Mouse (Mus musculus): Measurements from ENCODE around the gene Olfr2.
"Not testable (repeated sequence)": the region's sequence is repeated elsewhere in the genome, so short reads cannot be mapped to it uniquely, and the experiment has no call there.

The Olfr2 gene

DNA sequence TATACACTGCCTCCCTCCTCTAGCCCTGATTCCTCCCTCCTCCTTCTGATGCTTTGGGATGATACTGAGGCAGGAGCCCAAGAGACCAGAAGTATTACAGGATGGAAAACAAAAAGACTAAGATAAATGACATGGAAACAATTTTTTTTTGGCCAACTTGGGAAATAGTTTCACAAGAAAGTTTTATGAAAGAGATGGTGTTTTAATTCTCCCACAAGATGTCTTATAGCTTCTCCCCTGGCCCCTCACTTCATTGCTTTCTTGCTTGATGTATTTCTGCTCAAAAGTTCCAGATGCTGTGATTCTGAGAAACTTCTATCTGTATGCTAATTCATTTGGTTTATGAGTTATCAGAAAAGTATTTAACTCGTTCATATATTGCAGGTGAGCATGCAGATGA, at the start of gene Olfr2:
Gene Olfr2 (minus strand): TSS at position 101 of the 400 bp plus-strand sequence.
- DNase-seq, result no peak

DNA sequence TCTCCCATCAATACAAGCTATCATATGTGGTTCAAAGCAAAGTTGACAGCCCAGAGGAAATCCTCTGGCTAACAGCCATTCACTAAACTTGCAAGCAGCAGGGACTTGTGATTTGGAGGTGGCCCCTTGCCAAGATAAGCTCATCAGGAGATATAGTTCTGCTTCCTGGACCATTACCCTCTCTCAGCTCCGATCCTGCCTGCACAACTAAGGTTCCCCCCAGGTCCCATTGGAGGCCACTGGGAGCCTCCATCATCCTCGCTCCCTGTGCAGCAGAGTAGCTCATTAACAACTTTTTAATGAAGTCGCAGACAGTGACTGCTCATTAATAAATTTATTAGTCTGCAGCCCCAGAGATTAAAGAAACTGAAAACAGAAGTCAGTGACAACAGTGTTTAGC, 41.7 kb upstream of the Olfr2 start:
- no peak for DNase-seq

DNA sequence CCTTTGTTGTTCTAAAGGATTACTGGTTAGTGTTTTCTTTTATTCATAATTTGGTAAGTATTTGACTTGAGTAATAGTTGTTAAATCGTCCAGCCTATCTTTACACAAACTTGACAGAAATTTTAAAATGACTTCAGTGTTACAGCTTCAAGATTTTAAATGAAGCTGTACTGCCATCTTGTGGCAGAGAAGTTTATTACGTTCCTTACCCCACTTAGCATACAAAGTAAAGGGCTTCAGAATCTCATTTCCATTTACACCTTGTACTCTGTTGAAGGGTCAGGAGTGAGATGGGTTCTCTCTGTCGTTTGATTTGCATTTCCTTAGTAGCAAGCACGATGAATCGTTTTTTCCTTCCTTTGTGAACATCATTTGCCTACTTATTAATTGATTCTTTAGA, 40.0 kb upstream of the Olfr2 start:
- DNase-seq, result peak; percentile 4

DNA sequence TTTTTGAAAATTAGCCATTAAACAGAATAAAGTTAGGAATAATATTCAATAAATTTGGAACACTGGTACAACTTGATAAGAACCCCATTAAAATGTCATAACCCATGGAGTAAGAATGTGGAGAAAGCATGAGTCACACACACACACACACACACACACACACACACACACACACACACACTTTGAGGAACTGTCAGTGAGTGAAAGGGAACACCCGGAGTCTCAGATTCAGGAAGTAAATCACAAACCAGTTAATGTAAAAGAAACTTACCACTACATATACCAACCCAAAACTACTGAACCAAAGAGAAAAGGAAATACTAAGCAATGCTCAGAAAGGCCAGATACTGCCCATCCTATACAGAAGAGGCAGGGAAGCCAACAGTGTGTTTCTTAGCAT, 38.5 kb upstream of the Olfr2 start:
- no peak for DNase-seq

DNA sequence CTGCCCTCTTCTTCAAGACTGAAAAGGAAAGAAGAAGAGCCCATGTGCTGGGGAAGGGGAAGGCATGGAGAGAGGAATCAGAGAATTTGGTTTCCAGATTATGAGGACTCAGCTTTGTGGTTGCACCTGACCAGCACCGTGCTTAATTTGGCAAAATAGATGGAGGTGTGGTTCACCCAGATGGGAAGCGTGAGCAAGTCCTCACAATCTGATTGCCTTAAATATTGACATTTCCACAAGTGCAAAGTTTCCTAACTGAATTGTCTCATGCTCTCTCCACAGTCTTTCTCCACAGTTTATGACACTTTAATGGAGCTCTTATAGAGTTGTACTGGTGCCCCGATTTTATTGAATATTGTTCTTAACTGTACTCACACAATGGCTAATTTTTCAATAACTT, 37.3 kb upstream of the Olfr2 start:
- no peak for DNase-seq

DNA sequence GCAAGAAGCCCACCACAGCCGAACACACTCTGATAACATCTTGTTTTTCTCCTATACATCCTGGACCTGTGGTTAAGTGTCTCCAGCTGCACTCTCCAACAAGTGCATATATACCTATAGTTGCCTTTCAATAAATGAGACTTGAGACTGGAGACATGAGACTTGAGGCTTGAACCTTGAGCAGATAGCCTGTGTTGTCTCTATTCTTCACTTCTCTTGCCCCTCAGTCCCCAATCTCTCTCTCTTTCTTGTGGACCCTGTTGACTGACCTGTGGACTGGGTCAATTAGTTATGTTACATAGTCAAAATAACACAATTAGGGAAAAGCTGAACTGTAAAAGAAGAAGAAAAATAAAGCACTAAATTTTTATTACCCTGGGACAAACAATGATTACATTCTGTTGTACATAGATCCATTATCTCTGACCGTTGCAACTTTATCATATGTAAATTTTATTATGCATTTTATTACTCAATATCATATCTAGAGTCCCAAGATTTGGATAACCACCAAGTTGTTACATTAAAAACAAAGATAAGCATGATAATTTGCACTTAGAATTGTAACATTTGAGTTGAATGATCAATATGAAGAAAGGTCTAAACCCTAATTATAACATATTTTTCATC, 34.2 kb upstream of the Olfr2 start:
- DNase-seq, result no peak

DNA sequence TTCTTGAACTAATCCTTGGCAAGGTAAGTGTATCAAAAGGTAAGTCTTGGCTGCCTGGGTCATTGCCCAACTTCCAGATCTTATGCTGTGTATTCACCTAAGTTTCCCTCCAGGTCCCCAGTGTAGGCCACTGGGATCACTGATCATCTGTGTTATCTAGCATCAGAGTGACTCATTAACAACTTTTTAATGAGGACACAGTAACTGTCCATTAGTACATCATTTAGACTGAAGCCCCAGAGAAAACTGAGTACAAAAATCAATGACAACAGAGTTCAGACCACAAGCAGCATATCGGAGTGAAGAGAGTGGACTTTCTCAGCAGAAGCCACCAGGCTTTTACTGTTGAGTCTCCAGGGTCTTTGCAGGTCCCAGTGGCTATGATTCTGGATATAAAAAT, 25.0 kb upstream of the Olfr2 start, which contains the start of gene Olfr713:
Gene Olfr713 (plus strand): TSS at position 301 of the 400 bp plus-strand sequence.
- DNase-seq, result no peak

DNA sequence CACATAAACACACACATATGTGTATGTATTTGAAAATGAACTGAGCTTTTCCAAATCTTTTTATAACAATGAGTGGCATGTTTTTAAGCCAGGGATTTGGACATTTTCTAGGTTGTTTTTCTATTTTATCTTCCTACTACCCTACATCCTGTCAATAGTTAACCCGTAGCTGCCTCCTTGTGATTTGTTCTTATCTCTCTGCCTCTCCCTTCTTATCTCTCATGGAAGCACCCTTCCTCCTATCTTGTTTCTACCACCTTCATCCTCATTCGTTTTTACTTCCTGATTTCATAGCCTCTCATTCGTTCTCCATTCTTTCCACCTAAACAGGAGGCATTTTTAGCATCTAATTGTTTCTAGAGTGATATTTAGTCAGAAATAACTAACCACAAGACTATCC, 1.7 kb downstream of the Olfr2 start:
- no peak for DNase-seq

DNA sequence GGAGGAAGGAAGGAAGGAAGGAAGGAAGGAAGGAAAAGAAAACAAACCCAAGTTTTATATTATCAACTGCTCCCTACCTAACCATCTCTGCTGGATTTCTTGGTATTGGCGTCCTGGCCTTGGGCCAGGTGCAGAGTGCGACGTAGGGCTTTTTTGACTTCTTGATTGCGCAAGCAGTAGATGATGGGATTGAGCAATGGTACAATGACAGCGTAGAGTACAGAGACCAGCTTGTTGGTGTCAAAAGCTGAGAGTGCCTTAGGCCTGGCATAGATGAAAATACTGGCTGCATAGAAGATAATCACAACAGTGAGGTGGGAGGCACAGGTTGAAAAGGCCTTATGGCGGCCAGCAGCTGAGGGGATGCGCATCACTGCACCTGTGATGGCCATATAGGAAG, 5.1 kb downstream of the Olfr2 start:
- DNase-seq, result no peak

DNA sequence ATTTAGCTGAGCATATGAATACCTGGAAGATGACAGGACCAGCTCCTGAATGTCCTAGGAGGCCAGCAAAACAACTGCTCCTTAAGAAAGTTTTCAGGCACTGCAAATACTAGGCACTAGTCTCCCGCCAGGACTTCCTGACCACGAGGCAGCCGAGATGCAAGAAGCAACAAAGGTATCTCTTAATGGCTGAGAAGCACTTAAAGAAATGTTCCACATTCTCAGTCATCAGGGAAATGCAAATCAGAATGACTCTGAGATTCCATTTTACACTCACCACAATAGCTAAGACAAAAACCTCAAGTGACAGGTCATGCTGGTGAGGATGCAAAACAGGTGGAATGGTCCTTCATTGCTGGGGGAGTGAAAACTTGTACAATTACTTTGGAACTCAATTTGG, 20.6 kb downstream of the Olfr2 start:
- no peak for DNase-seq

DNA sequence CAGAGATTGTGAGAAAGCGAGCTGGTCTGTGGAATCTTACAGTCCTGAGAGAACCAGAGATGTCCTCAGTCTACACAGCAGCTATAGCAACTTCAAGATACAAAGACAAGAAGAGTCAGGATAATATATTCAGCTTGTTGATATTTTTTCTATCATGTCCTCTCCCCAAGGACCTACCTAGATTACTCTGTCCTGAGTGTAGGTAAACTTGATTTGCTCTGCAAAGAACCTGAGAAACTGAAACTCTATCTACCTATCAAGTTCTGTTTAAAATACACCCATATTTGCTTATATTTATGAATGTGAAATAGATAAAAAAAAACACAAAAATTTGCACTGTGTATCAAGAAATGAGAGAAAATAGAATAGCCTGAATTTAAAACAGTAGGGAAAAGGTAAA, 30.5 kb downstream of the Olfr2 start, which contains the start of gene Olfr711:
Gene Olfr711 (minus strand): TSS at position 101 of the 400 bp plus-strand sequence.
- no peak for DNase-seq

DNA sequence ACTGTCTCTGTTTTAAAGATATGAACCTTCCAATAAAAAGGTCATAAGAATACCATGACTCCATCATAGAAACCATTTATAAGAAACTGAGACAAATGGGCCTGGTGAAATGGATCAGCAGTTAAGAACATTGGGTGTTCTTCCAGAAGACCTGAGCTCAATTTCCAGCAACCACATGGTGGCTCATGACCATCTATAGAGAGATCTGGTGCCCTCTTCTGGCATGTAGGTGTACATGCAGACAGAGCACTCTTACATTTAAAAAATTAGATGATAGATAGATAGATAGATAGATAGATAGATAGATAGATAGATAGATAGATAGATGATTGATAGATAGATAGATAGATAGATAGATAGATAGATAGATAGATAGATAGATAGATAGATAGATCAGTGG, 38.4 kb downstream of the Olfr2 start:
- not testable (repeated sequence) for DNase-seq

DNA sequence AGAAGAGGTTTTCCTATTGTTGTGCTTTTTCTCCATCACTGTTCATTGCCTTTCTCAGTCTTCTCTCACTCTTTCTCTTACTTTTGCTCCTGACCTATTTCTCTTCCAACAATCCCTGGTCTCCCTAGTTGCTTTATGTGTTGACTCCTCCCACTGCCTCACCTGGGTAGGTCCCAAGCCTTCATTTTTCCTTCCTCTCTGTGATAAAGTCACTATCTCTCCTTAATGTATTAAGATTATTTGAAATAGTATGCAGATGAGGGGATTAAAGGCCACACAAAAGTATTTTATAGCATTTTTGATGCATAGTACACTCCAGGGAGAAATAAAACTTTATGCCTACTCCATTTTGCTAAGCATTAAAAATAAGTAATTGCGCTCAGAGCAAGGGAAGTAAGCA, 42.0 kb downstream of the Olfr2 start, which contains the start of gene Olfr6:
Gene Olfr6 (minus strand): TSS at position 101 of the 400 bp plus-strand sequence.
- no peak for DNase-seq

DNA sequence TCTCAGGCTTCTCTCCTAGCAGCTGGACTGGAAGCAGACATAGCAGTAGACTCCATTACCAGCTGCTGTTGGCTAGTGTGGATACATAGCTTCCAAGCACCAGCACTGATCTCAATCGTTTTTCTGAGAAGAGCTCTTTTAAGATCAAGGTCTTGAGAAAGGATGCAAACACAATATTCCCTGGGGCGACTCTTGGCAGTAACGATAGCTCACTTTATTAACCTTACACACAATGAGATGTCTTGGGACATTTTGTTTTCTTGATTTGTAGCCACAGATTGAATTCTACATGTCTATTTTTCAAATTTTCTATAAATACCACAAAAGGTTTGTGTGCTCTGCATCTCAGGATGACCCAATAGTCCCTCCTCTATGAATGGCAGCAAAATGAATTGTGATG, 57.7 kb downstream of the Olfr2 start, which contains the start of gene Olfr710:
Gene Olfr710 (minus strand): TSS at position 101 of the 400 bp plus-strand sequence.
- DNase-seq, result no peak
